Mouse (Mus musculus) liver, embryonic 11.5 days (tissue): ENCODE data around the gene Sh2d2a. TPM values are rescaled to one million over a fixed set of nuclear protein-coding genes. Genes with fewer than 3 reads are reported as not detected.

Experiments
- ATAC-seq: fragments of 200-750 bp; cut with Nextera tagmentation; replicated peaks from 2 replicates; pipeline ENCODE4 v1.8.0; 2017; ENCODE audit warnings: moderate number of reproducible peaks, mild to moderate bottlenecking, moderate TSS enrichment, moderate library complexity; ENCODE audit not compliant: low FRiP score
- DNase-seq: peaks from one replicate; pipeline ENCODE4 v3.0.0-alpha.2; 2017; ENCODE audit warnings: low spot score
- H3K27ac ChIP-seq: fragments of 300-500 bp; sonication (generic); 2 replicates; pipeline ENCODE4 v1.5.1; 2014; ENCODE audit warnings: mild to moderate bottlenecking, low read depth, low read length, control low read depth
- H3K27me3 ChIP-seq: fragments of 300-500 bp; sonication (generic); replicated peaks from 2 replicates; pipeline ENCODE4 v1.6.1; 2014; ENCODE audit warnings: low read length, mixed read lengths; ENCODE audit not compliant: control insufficient read depth, insufficient read depth
- H3K36me3 ChIP-seq: fragments of 300-500 bp; sonication (generic); 2 replicates; pipeline ENCODE4 v1.6.1; 2014; ENCODE audit warnings: mild to moderate bottlenecking, low read length, moderate library complexity, mixed read lengths; ENCODE audit not compliant: control insufficient read depth, insufficient read depth
- H3K4me1 ChIP-seq: fragments of 300-500 bp; sonication (generic); replicated peaks from 2 replicates; pipeline ENCODE4 v1.6.1; 2014; ENCODE audit warnings: low read length, mixed read lengths; ENCODE audit not compliant: control insufficient read depth, insufficient read depth
- H3K4me2 ChIP-seq: fragments of 300-500 bp; sonication (generic); 2 replicates; pipeline ENCODE4 v1.6.1; 2014; ENCODE audit warnings: mild to moderate bottlenecking, control low read depth, moderate library complexity
- H3K4me3 ChIP-seq: fragments of 300-500 bp; sonication (generic); 2 replicates; pipeline ENCODE4 v1.5.1; 2014; ENCODE audit warnings: low read depth, low read length, control low read depth
- H3K9ac ChIP-seq: fragments of 300-500 bp; sonication (generic); 2 replicates; pipeline ENCODE4 v1.6.1; 2014; ENCODE audit warnings: low read depth, low read length, control low read depth
- H3K9me3 ChIP-seq: fragments of 300-500 bp; sonication (generic); 2 replicates; pipeline ENCODE4 v1.6.1; 2016; ENCODE audit warnings: low read length, inconsistent platforms, mixed read lengths; ENCODE audit not compliant: control insufficient read depth
- WGBS: fragments of 180-500 bp; shearing (Covaris S2); extraction: QIAGEN DNeasy Blood & Tissue Kit; methylation state at CpG from one replicate; pipeline ENCODE4 v1.1.7; 2014; 5-methylcytosine and 5-hydroxymethylcytosine counted together
- polyA plus RNA-seq: library from polyadenylated mRNA; unstranded; fragments of >200 nt; fragmentation: Nextera tagmentation; extraction: Ambion mirVana; gene quantifications from 2 replicates; pipeline ENCODE4 v1.2.1, GENCODE M21; 2014

The Sh2d2a gene
- 0.13 and 0.15 TPM in 2 replicates for polyA plus RNA-seq

GRCm38 (mm10) chr3:87846650-87847110 lies at the start of gene Sh2d2a:
Gene Sh2d2a (plus strand): TSS chr3:87846755.
- Histone ChIP-seq H3K4me3 (no peak within 1 kb of the TSS), H3K36me3 (no peaks in the 10 kb centered on the region), H3K9me3 (no peaks in the 10 kb centered on the region), H3K27ac (no peak within 1 kb of the TSS), H3K27me3 (no peaks in the 10 kb centered on the region), H3K4me1 (no peaks in the 10 kb centered on the region; the same call in 1 of the 2 replicates), H3K4me2 (no peak within 1 kb of the TSS), H3K9ac (no peak within 1 kb of the TSS)
- no peak for ATAC-seq
- 54% methylated on average over 7 of the region's 7 CpGs for WGBS
- DNase-seq: no peak

GRCm38 (mm10) chr3:87801681-87802080 lies 44.9 kb upstream of the Sh2d2a start:
- Histone ChIP-seq H3K9me3 (no peaks in the 10 kb centered on the region), H3K4me1 (0 out of 2 replicates have a peak, but pooled peaks cover 2% of the 10 kb centered on the region), H3K9ac (no peak overlapping the region), H3K36me3 (no peaks in the 10 kb centered on the region), H3K4me2 (no peak overlapping the region), H3K4me3 (no peak overlapping the region), H3K27ac (no peak overlapping the region), H3K27me3 (peaks cover 97% of the 10 kb centered on the region)
- ATAC-seq (no peak), DNase-seq (no peak)
- 57% methylated on average over 5 of the region's 5 CpGs for WGBS

GRCm38 (mm10) chr3:87804038-87804677 lies 42.4 kb upstream of the Sh2d2a start:
- Histone ChIP-seq H3K27me3 (peaks cover 94% of the 10 kb centered on the region), H3K9ac (no peak overlapping the region), H3K4me2 (peak overlapping the region; percentile 61), H3K4me1 (0 out of 2 replicates have a peak, but pooled peaks cover 2% of the 10 kb centered on the region), H3K36me3 (no peaks in the 10 kb centered on the region), H3K27ac (no peak overlapping the region), H3K9me3 (no peaks in the 10 kb centered on the region), H3K4me3 (peak overlapping the region; percentile 18; the same call in 1 of the 2 replicates)
- ATAC-seq (no peak), DNase-seq (no peak)
- WGBS: 4% methylated on average over 26 of the region's 26 CpGs

GRCm38 (mm10) chr3:87809322-87809962 lies 37.1 kb upstream of the Sh2d2a start:
- Histone ChIP-seq H3K27ac (no peak overlapping the region), H3K4me3 (peak overlapping the region; percentile 11; the same call in 1 of the 2 replicates), H3K9me3 (no peaks in the 10 kb centered on the region), H3K9ac (no peak overlapping the region), H3K4me2 (peak overlapping the region; percentile 32; the same call in 1 of the 2 replicates), H3K4me1 (0 out of 2 replicates have a peak, but pooled peaks cover 3% of the 10 kb centered on the region), H3K27me3 (peaks cover 92% of the 10 kb centered on the region), H3K36me3 (no peaks in the 10 kb centered on the region)
- peak; percentile 64; the same call in 1 of the 2 replicates for ATAC-seq
- no peak for DNase-seq
- WGBS: 8% methylated on average over 28 of the region's 28 CpGs

- Histone ChIP-seq H3K27ac (no peak overlapping the region), H3K4me3 (no peak overlapping the region), H3K36me3 (no peaks in the 10 kb centered on the region), H3K27me3 (peaks cover 81% of the 10 kb centered on the region), H3K4me2 (no peak overlapping the region), H3K4me1 (0 out of 2 replicates have a peak, but pooled peaks cover 3% of the 10 kb centered on the region), H3K9ac (no peak overlapping the region), H3K9me3 (no peaks in the 10 kb centered on the region)
- 78% methylated on average over 8 of the region's 8 CpGs for WGBS
- DNase-seq (no peak), ATAC-seq (no peak)
These were observed 35.3 kb upstream of the Sh2d2a start for GRCm38 (mm10) chr3:87811297-87811696.

GRCm38 (mm10) chr3:87812413-87812812 lies 34.1 kb upstream of the Sh2d2a start:
- peaks cover 80% of the 10 kb centered on the region for H3K27me3 ChIP-seq

GRCm38 (mm10) chr3:87812873-87813272 lies 33.7 kb upstream of the Sh2d2a start:
- Histone ChIP-seq H3K36me3 (no peaks in the 10 kb centered on the region), H3K27me3 (peaks cover 80% of the 10 kb centered on the region), H3K9ac (no peak overlapping the region), H3K4me2 (no peak overlapping the region), H3K4me3 (no peak overlapping the region), H3K4me1 (0 out of 2 replicates have a peak, but pooled peaks cover 6% of the 10 kb centered on the region), H3K9me3 (no peaks in the 10 kb centered on the region), H3K27ac (no peak overlapping the region)
- DNase-seq (no peak), ATAC-seq (no peak)
- WGBS: 50% methylated on average over 10 of the region's 10 CpGs

More at GRCm38 (mm10) chr3:87812413-87812812, 34.1 kb upstream of the Sh2d2a start:
- no peak overlapping the region for H3K27ac ChIP-seq
- 67% methylated on average over 4 of the region's 4 CpGs for WGBS
- no peak overlapping the region for H3K9ac ChIP-seq
- no peak overlapping the region for H3K4me2 ChIP-seq
- H3K9me3 ChIP-seq: no peaks in the 10 kb centered on the region
- H3K4me3 ChIP-seq: no peak overlapping the region
- H3K36me3 ChIP-seq: no peaks in the 10 kb centered on the region
- no peak for DNase-seq
- H3K4me1 ChIP-seq: 0 out of 2 replicates have a peak, but pooled peaks cover 6% of the 10 kb centered on the region
- no peak for ATAC-seq

GRCm38 (mm10) chr3:87816166-87816565 lies 30.4 kb upstream of the Sh2d2a start:
- 58% methylated on average over 6 of the region's 6 CpGs for WGBS
- Histone ChIP-seq H3K4me3 (no peak overlapping the region), H3K27me3 (peaks cover 58% of the 10 kb centered on the region), H3K36me3 (no peaks in the 10 kb centered on the region), H3K4me1 (0 out of 2 replicates have a peak, but pooled peaks cover 2% of the 10 kb centered on the region), H3K9me3 (no peaks in the 10 kb centered on the region), H3K9ac (no peak overlapping the region), H3K4me2 (no peak overlapping the region), H3K27ac (no peak overlapping the region)
- DNase-seq (no peak), ATAC-seq (no peak)
